In the genomic region with DNA sequence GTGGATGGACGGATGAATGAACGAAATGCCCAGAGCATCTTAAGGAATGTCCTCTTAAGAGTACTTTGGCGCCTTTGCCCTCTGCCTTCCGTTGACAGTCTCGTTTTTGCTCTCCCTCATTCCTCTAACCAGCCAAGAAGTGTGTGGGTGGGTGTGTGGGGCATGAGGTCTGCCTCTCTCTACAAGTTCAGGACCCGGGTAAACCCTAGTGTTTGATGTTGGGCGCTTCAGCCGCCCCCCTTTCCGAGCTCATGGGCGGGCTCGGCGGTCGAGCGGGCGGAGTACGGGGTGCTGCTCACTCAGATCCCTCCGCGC, we compare ENCODE assay signal across 8 mouse cellular contexts. TPM values are rescaled to one million over a fixed set of nuclear protein-coding genes. Genes with fewer than 3 reads are reported as not detected.
DNase-seq lines count a peak whose midpoint lies in the region; ATAC-seq and TF ChIP-seq lines count a peak whose summit lies in the region.

No protein-coding gene starts in this region.

- in situ Hi-C loops in CH12.LX (cut with MboI; ENCODE audit: low pct_ligation_motif_present, low pct_unique_long_range_greater_than_20kb, low sequenced_read_pairs): loop anchor here (10.0 kb wide), 1 partner anchor 48 kb away; no protein-coding TSS in a partner anchor

- TF ChIP-seq RAD21 in CH12.LX (IDR thresholded peaks at IDR 0.05; ENCODE audit: low read depth, low read length): no peak

- H3K4me1 ChIP-seq in heart, adult 2 months (ENCODE audit: control insufficient read depth, insufficient read depth, low read length): peaks cover 7% of the 10 kb centered on the region
- H3K4me1 ChIP-seq in CH12.LX (ENCODE audit: control insufficient read depth in 1 of 2, insufficient read depth in 2 of 2): peaks cover 0 to 35% of the 10 kb centered on the region in 2 experiments; a peak in 2 of 4 replicates
- H3K4me1 ChIP-seq in forebrain, embryonic 13.5 days: peaks cover 36% of the 10 kb centered on the region
- peaks cover 70% of the 10 kb centered on the region for H3K4me1 ChIP-seq in liver, embryonic 15.5 days (replicated peaks)

- ATAC-seq in forebrain, embryonic 13.5 days: no peak; the same call in none of the 2 replicates
- no peak for ATAC-seq in liver, embryonic 15.5 days (ENCODE audit: insufficient read depth)

- no peaks in the 10 kb centered on the region for H3K36me3 ChIP-seq in heart, adult 2 months (ENCODE audit: control insufficient read depth, insufficient read depth, low read length)
- peaks cover 0 to 4% of the 10 kb centered on the region in 2 experiments for H3K36me3 ChIP-seq in CH12.LX (replicated peaks in 1 of 2; ENCODE audit: control insufficient read depth in 1 of 2, insufficient read depth in 1 of 2, low read length in 1 of 2)
- H3K36me3 ChIP-seq in forebrain, embryonic 13.5 days (ENCODE audit: poor library complexity, severe bottlenecking): no peaks in the 10 kb centered on the region
- no peaks in the 10 kb centered on the region for H3K36me3 ChIP-seq in liver, embryonic 15.5 days (replicated peaks)

- WGBS in heart, adult 2 months: 1% methylated on average over 18 of the region's 18 CpGs
- WGBS in forebrain, embryonic 13.5 days: under 1% methylated on average over 18 of the region's 18 CpGs
- WGBS in liver, embryonic 15.5 days (ENCODE audit: insufficient replicate concordance): under 1% methylated on average over 18 of the region's 18 CpGs

- H3K4me2 ChIP-seq in CH12.LX (ENCODE audit: insufficient read depth, low read depth, poor library complexity, severe bottlenecking): peak overlapping the region; percentile 42
- peak overlapping the region; percentile 82 for H3K4me2 ChIP-seq in forebrain, embryonic 13.5 days
- peak overlapping the region; percentile 99 for H3K4me2 ChIP-seq in liver, embryonic 15.5 days

- TF ChIP-seq EP300 in heart, adult 2 months (IDR thresholded peaks at IDR 0.05; ENCODE audit: insufficient read depth, low read depth, low read length): no peak
- TF ChIP-seq EP300 in CH12.LX (IDR thresholded peaks at IDR 0.05; ENCODE audit: low read length): 0 out of 2 replicates have a peak, but pooled peaks have one; percentile 37

- H3K9me3 ChIP-seq in CH12.LX (replicated peaks; ENCODE audit: low read length): no peaks in the 10 kb centered on the region
- H3K9me3 ChIP-seq in forebrain, embryonic 13.5 days (replicated peaks): no peaks in the 10 kb centered on the region
- no peaks in the 10 kb centered on the region for H3K9me3 ChIP-seq in liver, embryonic 15.5 days (replicated peaks)

- no peak for TF ChIP-seq CTCF in heart, adult 2 months (IDR thresholded peaks at IDR 0.05)
- no peak for TF ChIP-seq CTCF in CH12.LX (conservative IDR thresholded peaks at IDR 0.05 in 1 of 2, IDR thresholded peaks at IDR 0.05 in 1 of 2; ENCODE audit: low read depth in 2 of 2, low read length in 2 of 2)

- peak overlapping the region; percentile 48 for H3K9ac ChIP-seq in heart, adult 2 months (ENCODE audit: low read depth, low read length)
- peak overlapping the region; percentile 57 for H3K9ac ChIP-seq in CH12.LX (ENCODE audit: insufficient read depth, low read depth)
- H3K9ac ChIP-seq in forebrain, embryonic 13.5 days: peak overlapping the region; percentile 62
- peak overlapping the region; percentile 91 for H3K9ac ChIP-seq in liver, embryonic 15.5 days

- dilution Hi-C loops in CH12.LX (cut with MboI; ENCODE audit: extremely low pct_ligation_motif_present, extremely low pct_unique_long_range_greater_than_20kb, low sequenced_read_pairs): no loop called here

- H3K27ac ChIP-seq in heart, adult 2 months: peak overlapping the region; percentile 21
- H3K27ac ChIP-seq in CH12.LX (ENCODE audit: insufficient read depth, low read depth): no peak overlapping the region
- no peak overlapping the region for H3K27ac ChIP-seq in forebrain, embryonic 13.5 days
- H3K27ac ChIP-seq in liver, embryonic 15.5 days (replicated peaks): peak overlapping the region; percentile 73

- peaks cover 4% of the 10 kb centered on the region for H3K79me2 ChIP-seq in heart, adult 2 months (replicated peaks; ENCODE audit: control insufficient read depth, insufficient read depth, low read length)
- H3K79me2 ChIP-seq in CH12.LX (replicated peaks; ENCODE audit: control insufficient read depth, extremely low read depth, insufficient read depth, poor library complexity, severe bottlenecking): no peaks in the 10 kb centered on the region

- H3K27me3 ChIP-seq in heart, adult 2 months (ENCODE audit: control insufficient read depth, insufficient read depth, low read length): no peaks in the 10 kb centered on the region
- peaks cover 1% of the 10 kb centered on the region for H3K27me3 ChIP-seq in CH12.LX (replicated peaks)
- H3K27me3 ChIP-seq in forebrain, embryonic 13.5 days: 0 out of 2 replicates have a peak, but pooled peaks cover 3% of the 10 kb centered on the region
- H3K27me3 ChIP-seq in liver, embryonic 15.5 days: no peaks in the 10 kb centered on the region

- no peak for DNase-seq in heart, adult 2 months
- no peak for DNase-seq in heart, postnatal 10 days
- DNase-seq in CH12.LX (ENCODE audit: extremely low read depth): no peak
- DNase-seq in right cerebral cortex, adult 2 months (ENCODE audit: low spot score in 2 of 2): no peak
- no peak for DNase-seq in embryo, embryonic 10 days (ENCODE audit: low spot score)
- no peak for DNase-seq in layer of hippocampus, adult 9-10 months (ENCODE audit: low spot score)

- intact Hi-C loops in heart, adult 2 months (cut with DNase I): loop anchor here (5.0 to 10.0 kb wide), 4 partner anchors 59 to 402 kb away; a partner anchor contains a TSS
- intact Hi-C loops in heart, postnatal 10 days (cut with DNase I): loop anchor here (5.0 to 10.0 kb wide), 3 partner anchors 86 to 328 kb away; no protein-coding TSS in a partner anchor

- TF ChIP-seq POLR2A in heart, adult 2 months (IDR thresholded peaks at IDR 0.05; ENCODE audit: insufficient read depth, low read depth, low read length): no peak
- TF ChIP-seq POLR2A in CH12.LX (IDR thresholded peaks at IDR 0.05; ENCODE audit: low read depth, low read length): no peak

- H3K4me3 ChIP-seq in heart, adult 2 months: peak overlapping the region; percentile 93
- H3K4me3 ChIP-seq in CH12.LX (replicated peaks in 1 of 3; ENCODE audit: low read depth in 2 of 3, low read length in 2 of 3, poor library complexity in 1 of 3): peak overlapping the region; percentile 38 to 94 (median 94)
- H3K4me3 ChIP-seq in forebrain, embryonic 13.5 days: peak overlapping the region; percentile 91
- peak overlapping the region; percentile 88 for H3K4me3 ChIP-seq in liver, embryonic 15.5 days (replicated peaks)

TF ChIP-seq in CH12.LX, 34 proteins besides CTCF, POLR2A, EP300 and RAD21:
- no peak for TF ChIP-seq NELFE (IDR thresholded peaks at IDR 0.05; ENCODE audit: low read depth, low read length)
- no peak for TF ChIP-seq PAX5 (IDR thresholded peaks at IDR 0.05; ENCODE audit: low read length)
- TF ChIP-seq CHD2 (IDR thresholded peaks at IDR 0.05; ENCODE audit: low read length): peak; percentile 66; the same call in 1 of the 2 replicates
- 0 out of 2 replicates have a peak, but pooled peaks have one; percentile 38 for TF ChIP-seq MYC (IDR thresholded peaks at IDR 0.05; ENCODE audit: low read depth, low read length)
- no peak for TF ChIP-seq USF2 (conservative IDR thresholded peaks at IDR 0.05; ENCODE audit: low read depth, low read length)
- TF ChIP-seq TBP (conservative IDR thresholded peaks at IDR 0.05; ENCODE audit: low read depth, low read length): no peak
- no peak for TF ChIP-seq SMC3 (IDR thresholded peaks at IDR 0.05; ENCODE audit: low read depth, low read length)
- TF ChIP-seq MAX (IDR thresholded peaks at IDR 0.05; ENCODE audit: low read length): peak; percentile 57; the same call in 1 of the 2 replicates
- TF ChIP-seq ZKSCAN1 (IDR thresholded peaks at IDR 0.05; ENCODE audit: borderline replicate concordance, low read depth, low read length): no peak
- no peak for TF ChIP-seq UBTF (IDR thresholded peaks at IDR 0.05; ENCODE audit: low read depth, low read length)
- no peak for TF ChIP-seq NRF1 (IDR thresholded peaks at IDR 0.05; ENCODE audit: low read depth, low read length)
- TF ChIP-seq JUND (conservative IDR thresholded peaks at IDR 0.05; ENCODE audit: low read depth, low read length): no peak
- TF ChIP-seq IRF4 (IDR thresholded peaks at IDR 0.05; ENCODE audit: low read depth, low read length): no peak
- no peak for TF ChIP-seq MAFK (IDR thresholded peaks at IDR 0.05; ENCODE audit: insufficient replicate concordance, low read length)
- TF ChIP-seq ELF1 (IDR thresholded peaks at IDR 0.05; ENCODE audit: low read depth, low read length): no peak
- TF ChIP-seq RCOR1 (conservative IDR thresholded peaks at IDR 0.05; ENCODE audit: low read depth, low read length): 0 out of 2 replicates have a peak, but pooled peaks have one; percentile 67
- TF ChIP-seq HCFC1 (IDR thresholded peaks at IDR 0.05; ENCODE audit: low read depth, low read length): no peak; the same call in 1 of the 2 replicates
- 0 out of 2 replicates have a peak, but pooled peaks have one; percentile 65 for TF ChIP-seq E2F4 (IDR thresholded peaks at IDR 0.05; ENCODE audit: insufficient replicate concordance, low read depth, low read length)
- TF ChIP-seq USF1 (IDR thresholded peaks at IDR 0.05; ENCODE audit: low read depth, low read length): no peak
- 0 out of 2 replicates have a peak, but pooled peaks have one; percentile 19 for TF ChIP-seq ZNF384 (IDR thresholded peaks at IDR 0.05; ENCODE audit: low read depth, low read length)
- TF ChIP-seq CHD1 (IDR thresholded peaks at IDR 0.05; ENCODE audit: low read depth, low read length): no peak
- no peak for TF ChIP-seq ZMIZ1 (IDR thresholded peaks at IDR 0.05; ENCODE audit: low read depth, low read length)
- TF ChIP-seq BHLHE40 (IDR thresholded peaks at IDR 0.05; ENCODE audit: low read depth, low read length): no peak
- TF ChIP-seq MAZ (IDR thresholded peaks at IDR 0.05; ENCODE audit: low read depth, low read length): peak; percentile 88; the same call in 1 of the 2 replicates
- TF ChIP-seq MEF2A (IDR thresholded peaks at IDR 0.05; ENCODE audit: borderline replicate concordance, low read depth, low read length): no peak; the same call in 1 of the 2 replicates
- TF ChIP-seq MXI1 (IDR thresholded peaks at IDR 0.05; ENCODE audit: low read depth, low read length): no peak
- TF ChIP-seq GABPA (IDR thresholded peaks at IDR 0.05; ENCODE audit: insufficient replicate concordance, low read depth, low read length): no peak

RNA-seq across cellular contexts. Expression of a gene that starts 0.3 kb away (rescaled TPM):
- 10 to 100 TPM; 14.9 to 18.1 TPM for total RNA-seq in heart, adult 2 months (2021)
- 10.0 and 14.1 TPM in 2 replicates for polyA plus RNA-seq in heart, adult 2 months (2012; rRNA removed)
- total RNA-seq in heart, postnatal 10 days (2021): 10 to 100 TPM; 28.2 to 31.0 TPM
- total RNA-seq in CH12.LX (2012; rRNA removed): 9.5 and 11.3 TPM in 2 replicates
- total RNA-seq in CH12.LX (2014; rRNA removed): 2.8 and 3.3 TPM in 2 replicates
- 8.6 and 11.1 TPM in 2 replicates for polyA plus RNA-seq in CH12.LX (2012; ENCODE audit: insufficient read length, low read depth)
- 18.6 and 19.9 TPM in 2 replicates for polyA plus RNA-seq in forebrain, embryonic 13.5 days (2015; fragmentation: Nextera tagmentation; extraction: Ambion mirVana)
- 6.4 and 7.0 TPM in 2 replicates for polyA plus RNA-seq in liver, embryonic 15.5 days (2015; fragmentation: Nextera tagmentation; extraction: Ambion mirVana)

Comparison
In these comparisons a context has a peak if more than half of its experiments do, and no peak if none do; other contexts are left out.
1. H3K27ac ChIP-seq: peak in heart, adult 2 months (single experiment) and liver, embryonic 15.5 days (single experiment); none in CH12.LX (single experiment) and forebrain, embryonic 13.5 days (single experiment).
2. H3K4me2 ChIP-seq: peak in every context shown above with its lines; median percentile 99 in liver, embryonic 15.5 days; 82 in forebrain, embryonic 13.5 days; 42 in CH12.LX.
3. Peak in every context shown above with its lines, with median percentiles within 50 percentile points of each other: H3K4me3 ChIP-seq and H3K9ac ChIP-seq.